Comparison of ENCODE assay signal across 12 mouse cellular contexts in genomic region chr5:83354846-83355561, GRCm38 (mm10). TPM values are rescaled to one million over a fixed set of nuclear protein-coding genes. Genes with fewer than 3 reads are reported as not detected.
DNase-seq lines count a peak whose midpoint lies in the region; ATAC-seq and TF ChIP-seq lines count a peak whose summit lies in the region.
"Had no signal": no experiment of that assay in that cellular context is flagged by ENCODE, and none has a peak within 500 bp of the region (broad histone marks: within the 10 kb centered on the region; RNA-seq: fewer than 3 reads in every experiment).

TSS of gene Tecrl (minus strand) at chr5:83355195.

- 8% methylated on average over 9 of the region's 9 CpGs for WGBS in heart, embryonic 14.5 days
- 9% methylated on average over 9 of the region's 9 CpGs for WGBS in lung, embryonic 16.5 days
- WGBS in stomach, postnatal 0 days, result 26% methylated on average over 9 of the region's 9 CpGs

- H3K4me1 ChIP-seq in heart, embryonic 14.5 days (ENCODE audit: control insufficient read depth in 2 of 2, insufficient read depth in 2 of 2, low read length in 2 of 2), result no peaks in the 10 kb centered on the region
- H3K4me1 ChIP-seq in lung, embryonic 16.5 days (replicated peaks; ENCODE audit: control insufficient read depth, insufficient read depth, low read length), result peaks cover 2% of the 10 kb centered on the region; the same call in 1 of the 2 replicates
- H3K4me1 ChIP-seq in stomach, postnatal 0 days (replicated peaks; ENCODE audit: control insufficient read depth, insufficient read depth), result no peaks in the 10 kb centered on the region

- H3K4me2 ChIP-seq in heart, embryonic 14.5 days (ENCODE audit: low read length), result peak within 1 kb of the TSS; percentile 48
- H3K4me2 ChIP-seq in lung, embryonic 16.5 days (ENCODE audit: low read depth, low read length), result peak within 1 kb of the TSS; percentile 45
- no peak within 1 kb of the TSS for H3K4me2 ChIP-seq in stomach, postnatal 0 days (replicated peaks; ENCODE audit: low read depth)

- DNase-seq in testis, postnatal 14 days (ENCODE audit: low spot score), result peak; percentile 31
- DNase-seq in testis, postnatal 10 days (ENCODE audit: low spot score), result no peak
- no peak for DNase-seq in urinary bladder, postnatal 10 days (ENCODE audit: low spot score)
- no peak for DNase-seq in left cerebral cortex, adult 2 months (ENCODE audit: extremely low spot score in 1 of 2, low spot score in 2 of 2)
- no peak for DNase-seq in stomach, postnatal 0 days (ENCODE audit: low spot score)
- DNase-seq: gastrocnemius, postnatal 14 days; kidney, postnatal 14 days had no signal

- peak within 1 kb of the TSS; percentile 65 for H3K9ac ChIP-seq in heart, embryonic 14.5 days (ENCODE audit: low read length)
- peak within 1 kb of the TSS; percentile 24; the same call in 1 of the 2 replicates for H3K9ac ChIP-seq in lung, embryonic 16.5 days (ENCODE audit: low read length)
- no peak within 1 kb of the TSS for H3K9ac ChIP-seq in stomach, postnatal 0 days (ENCODE audit: low read length)

- H3K27me3 ChIP-seq in heart, embryonic 14.5 days (ENCODE audit: control insufficient read depth, insufficient read depth, low read length), result no peaks in the 10 kb centered on the region
- H3K27me3 ChIP-seq in lung, embryonic 16.5 days (ENCODE audit: control insufficient read depth, insufficient read depth, low read depth, low read length), result no peaks in the 10 kb centered on the region
- no peaks in the 10 kb centered on the region for H3K27me3 ChIP-seq in stomach, postnatal 0 days (ENCODE audit: control insufficient read depth, insufficient read depth, low read length)

- H3K4me3 ChIP-seq in heart, embryonic 14.5 days (ENCODE audit: control insufficient read depth in 1 of 2, insufficient read depth in 1 of 2, low read depth in 1 of 2, low read length in 2 of 2), result peak within 1 kb of the TSS; percentile 27 to 42; a peak in 3 of 4 replicates
- peak within 1 kb of the TSS; percentile 18 for H3K4me3 ChIP-seq in lung, embryonic 16.5 days (ENCODE audit: low read length)
- no peak within 1 kb of the TSS for H3K4me3 ChIP-seq in left cerebral cortex, adult 2 months
- H3K4me3 ChIP-seq in stomach, postnatal 0 days (ENCODE audit: low read depth, low read length), result no peak within 1 kb of the TSS

- peak; percentile 77 for ATAC-seq in heart, embryonic 14.5 days (ENCODE audit: insufficient number of reproducible peaks, insufficient read depth, low FRiP score, low read depth)
- ATAC-seq in lung, embryonic 16.5 days (ENCODE audit: low read depth), result peak; percentile 74
- no peak for ATAC-seq in inflammation-experienced regulatory T-cells, adult 6 months
- ATAC-seq in stomach, postnatal 0 days (ENCODE audit: low FRiP score, low TSS enrichment), result no peak

- peak within 1 kb of the TSS; percentile 77 to 84 for H3K27ac ChIP-seq in heart, embryonic 14.5 days (replicated peaks in 1 of 2; ENCODE audit: control insufficient read depth in 1 of 2, insufficient read depth in 1 of 2, low read depth in 2 of 2, low read length in 2 of 2)
- H3K27ac ChIP-seq in lung, embryonic 16.5 days (ENCODE audit: low read length), result peak within 1 kb of the TSS; percentile 65
- no peak within 1 kb of the TSS for H3K27ac ChIP-seq in left cerebral cortex, adult 2 months
- H3K27ac ChIP-seq in stomach, postnatal 0 days (replicated peaks), result no peak within 1 kb of the TSS

- H3K9me3 ChIP-seq in heart, embryonic 14.5 days (ENCODE audit: control insufficient read depth, low read length), result no peaks in the 10 kb centered on the region
- no peaks in the 10 kb centered on the region for H3K9me3 ChIP-seq in lung, embryonic 16.5 days (ENCODE audit: control insufficient read depth, low read length)
- H3K9me3 ChIP-seq in stomach, postnatal 0 days (ENCODE audit: control insufficient read depth, low read length), result no peaks in the 10 kb centered on the region

- TF ChIP-seq EP300 in stomach, postnatal 0 days (optimal IDR thresholded peaks at IDR 0.05), result no peak

- intact Hi-C loops in left cerebral cortex, adult 2 months (cut with DNase I), result no loop called here

- no peaks in the 10 kb centered on the region for H3K36me3 ChIP-seq in heart, embryonic 14.5 days (ENCODE audit: control insufficient read depth, insufficient read depth, low read length)
- no peaks in the 10 kb centered on the region for H3K36me3 ChIP-seq in lung, embryonic 16.5 days (ENCODE audit: control insufficient read depth, insufficient read depth, low read length)
- H3K36me3 ChIP-seq in stomach, postnatal 0 days (ENCODE audit: control insufficient read depth, insufficient read depth, low read length), result no peaks in the 10 kb centered on the region

- no peak for TF ChIP-seq CTCF in left cerebral cortex, adult 2 months (IDR thresholded peaks at IDR 0.05)
- no peak for TF ChIP-seq CTCF in stomach, postnatal 0 days (IDR thresholded peaks at IDR 0.05; ENCODE audit: low read depth)

RNA-seq across cellular contexts. Expression of gene Tecrl, which starts in this region (rescaled TPM):
- polyA plus RNA-seq in heart, embryonic 14.5 days (2014; fragmentation: Nextera tagmentation; extraction: Ambion mirVana), result 35.1 and 36.0 TPM in 2 replicates
- polyA plus RNA-seq in lung, embryonic 16.5 days (2015; fragmentation: Nextera tagmentation; extraction: Ambion mirVana), result 2.7 and 3.5 TPM in 2 replicates
- under 1 TPM in 1 of 2 experiments, not detected in 1; 0.40 TPM for total RNA-seq in left cerebral cortex, adult 2 months (2021)
- polyA plus RNA-seq in inflammation-experienced regulatory T-cells, adult 6 months (2017; shearing (Covaris generic)), result not detected
- polyA plus RNA-seq in stomach, postnatal 0 days (2015; fragmentation: Nextera tagmentation; extraction: Ambion mirVana), result 0.04 and 0.15 TPM in 2 replicates
- total RNA-seq: liver, adult 2 months had no signal
- polyA plus RNA-seq: liver, adult 2 months; testis, adult 2 months had no signal

Comparison
In these comparisons a context has a peak if more than half of its experiments do, and no peak if none do; other contexts are left out.
1. ATAC-seq: peak in heart, embryonic 14.5 days (single experiment) and lung, embryonic 16.5 days (single experiment); none in inflammation-experienced regulatory T-cells, adult 6 months (single experiment) and stomach, postnatal 0 days (single experiment).
2. H3K27ac ChIP-seq: peak in heart, embryonic 14.5 days (2 of 2) and lung, embryonic 16.5 days (single experiment); none in left cerebral cortex, adult 2 months (single experiment) and stomach, postnatal 0 days (single experiment).
3. H3K4me3 ChIP-seq: peak in heart, embryonic 14.5 days (2 of 2) and lung, embryonic 16.5 days (single experiment); none in left cerebral cortex, adult 2 months (single experiment) and stomach, postnatal 0 days (single experiment).